In genomic region chr13:74531251-74531650, GRCm38 (mm10) we compare ENCODE assay signal across 5 mouse cellular contexts. TPM values are rescaled to one million over a fixed set of nuclear protein-coding genes. Genes with fewer than 3 reads are reported as not detected.
DNase-seq lines count a peak whose midpoint lies in the region; ATAC-seq and TF ChIP-seq lines count a peak whose summit lies in the region.
"Not testable (repeated sequence)": the region's sequence is repeated elsewhere in the genome, so short reads cannot be mapped to it uniquely, and the experiment has no call there.

No protein-coding gene starts in this region.

- not testable (repeated sequence) for H3K9me3 ChIP-seq in liver, postnatal 0 days (ENCODE audit: low read length)

- DNase-seq in kidney, adult 11 months = peak; percentile 25
- DNase-seq in kidney, adult 2 months = peak; percentile 59
- peak; percentile 59 for DNase-seq in kidney, adult 9 months
- peak; percentile 14 to 36 for DNase-seq in kidney, postnatal 36 days
- DNase-seq in liver, postnatal 0 days = not testable (repeated sequence)

- peak; percentile 36; the same call in 1 of the 2 replicates for ATAC-seq in liver, postnatal 0 days

- H3K36me3 ChIP-seq in kidney, adult 2 months (ENCODE audit: control insufficient read depth, insufficient read depth, low read length); liver, postnatal 0 days (replicated peaks; ENCODE audit: insufficient read depth, low read length): not testable (repeated sequence)

- H3K4me2 ChIP-seq in liver, postnatal 0 days (ENCODE audit: low read depth, low read length) = not testable (repeated sequence)

- TF ChIP-seq POLR2A in kidney, adult 2 months (IDR thresholded peaks at IDR 0.05; ENCODE audit: low read depth, low read length) = not testable (repeated sequence)

- not testable (repeated sequence) for H3K9ac ChIP-seq in liver, postnatal 0 days (replicated peaks)

- not testable (repeated sequence) for H3K27me3 ChIP-seq in kidney, adult 2 months (replicated peaks; ENCODE audit: control insufficient read depth, insufficient read depth, low read length); liver, postnatal 0 days (ENCODE audit: insufficient read depth, low read length)

- TF ChIP-seq EP300 in liver, postnatal 0 days (IDR thresholded peaks at IDR 0.05; ENCODE audit: low read depth) = not testable (repeated sequence)

- not testable (repeated sequence) for H3K4me3 ChIP-seq in kidney, adult 2 months (ENCODE audit: insufficient read depth, low read depth, low read length); liver, postnatal 0 days (ENCODE audit: low read depth, low read length)

- WGBS in kidney, adult 2 months = 8% methylated on average over 1 of the region's 1 CpGs
- WGBS in liver, postnatal 0 days (ENCODE audit: insufficient replicate concordance) = 56% methylated on average over 1 of the region's 1 CpGs

- not testable (repeated sequence) for H3K4me1 ChIP-seq in kidney, adult 2 months (ENCODE audit: control insufficient read depth, insufficient read depth, low read length); liver, postnatal 0 days (ENCODE audit: insufficient read depth)

- not testable (repeated sequence) for TF ChIP-seq CTCF in kidney, adult 2 months (conservative IDR thresholded peaks at IDR 0.05; ENCODE audit: insufficient read depth, insufficient read length, low read depth, low read length); liver, postnatal 0 days (IDR thresholded peaks at IDR 0.05; ENCODE audit: low read depth)

- H3K27ac ChIP-seq in kidney, adult 2 months (ENCODE audit: insufficient read depth, low read depth, low read length); liver, postnatal 0 days (ENCODE audit: low read depth): not testable (repeated sequence)

RNA-seq across cellular contexts. Expression of gene Zfp825, which starts 37.5 kb away (rescaled TPM):
- polyA plus RNA-seq in kidney, adult 2 months (2012; rRNA removed) = 1.2 and 1.7 TPM in 2 replicates
- polyA plus RNA-seq in liver, postnatal 0 days (2015; fragmentation: Nextera tagmentation; extraction: Ambion mirVana) = 7.7 and 8.0 TPM in 2 replicates
